Mouse (Mus musculus) adipocyte (in vitro differentiated cells): ENCODE data around the gene Plk5.
A peak's percentile ranks its signal among the peaks of the same experiment; 100 is the strongest.
"Not testable (repeated sequence)": the region's sequence is repeated elsewhere in the genome, so short reads cannot be mapped to it uniquely, and the experiment has no call there.

Experiments used
- DNase-seq: peaks from one replicate; pipeline ENCODE4 v3.0.0-alpha.2; 2016; ENCODE audit warnings: low spot score

Plk5 gene

GRCm38 (mm10) chr10:80331636-80332524 lies 24.4 kb upstream of the Plk5 start:
- DNase-seq, result peak; percentile 70

GRCm38 (mm10) chr10:80332525-80332989 lies 23.7 kb upstream of the Plk5 start:
- DNase-seq, result peak; percentile 75

- DNase-seq, result no peak
These were observed 20.0 kb upstream of the Plk5 start for GRCm38 (mm10) chr10:80336263-80336662.

DNA sequence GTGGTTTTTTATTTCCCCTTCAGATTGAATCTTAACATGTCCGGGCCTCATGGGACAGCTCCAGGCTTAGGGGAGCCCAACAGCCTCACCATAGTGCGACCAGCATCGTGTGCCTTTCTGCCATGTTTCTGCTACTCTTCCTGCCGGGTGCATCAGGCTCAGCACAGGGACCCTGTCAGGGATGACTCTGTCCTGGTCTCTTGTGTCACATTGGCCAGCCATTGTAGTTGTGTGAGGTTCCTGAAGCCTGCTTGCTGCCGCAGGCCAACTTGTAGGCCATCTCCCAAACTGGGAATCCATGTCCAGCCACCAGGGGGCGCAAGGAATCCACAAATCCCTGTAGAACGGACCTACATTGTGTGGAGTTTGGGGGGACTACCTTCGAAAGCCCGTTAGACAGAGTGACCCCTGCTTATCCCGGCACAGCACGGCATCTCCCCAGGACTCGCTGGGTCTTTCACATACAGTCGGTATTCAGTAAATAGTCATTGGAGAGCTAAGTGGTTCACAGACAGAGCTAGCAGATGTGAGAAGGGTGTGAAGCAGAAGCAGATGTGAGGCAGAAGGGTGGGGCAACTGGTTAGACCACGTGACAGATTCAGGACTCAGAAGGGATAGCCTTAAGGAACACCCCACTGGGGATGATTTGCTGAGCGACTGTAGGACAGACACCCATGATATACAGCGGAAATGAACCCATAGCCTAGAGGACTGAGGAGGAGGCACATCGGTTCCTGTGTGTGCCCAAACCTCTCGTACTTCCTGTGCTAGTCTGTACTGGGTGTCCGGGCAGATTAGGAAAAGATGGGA lies 16.1 kb upstream of the Plk5 start:
- peak; percentile 80 for DNase-seq

- no peak for DNase-seq
These were observed 15.2 kb upstream of the Plk5 start for GRCm38 (mm10) chr10:80341026-80341425.

- DNase-seq, result no peak
These were observed 14.6 kb upstream of the Plk5 start for GRCm38 (mm10) chr10:80341491-80342304.

GRCm38 (mm10) chr10:80342305-80342748 lies 13.9 kb upstream of the Plk5 start:
- DNase-seq, result no peak

- no peak for DNase-seq
These were observed 13.4 kb upstream of the Plk5 start for GRCm38 (mm10) chr10:80342749-80343424.

DNA sequence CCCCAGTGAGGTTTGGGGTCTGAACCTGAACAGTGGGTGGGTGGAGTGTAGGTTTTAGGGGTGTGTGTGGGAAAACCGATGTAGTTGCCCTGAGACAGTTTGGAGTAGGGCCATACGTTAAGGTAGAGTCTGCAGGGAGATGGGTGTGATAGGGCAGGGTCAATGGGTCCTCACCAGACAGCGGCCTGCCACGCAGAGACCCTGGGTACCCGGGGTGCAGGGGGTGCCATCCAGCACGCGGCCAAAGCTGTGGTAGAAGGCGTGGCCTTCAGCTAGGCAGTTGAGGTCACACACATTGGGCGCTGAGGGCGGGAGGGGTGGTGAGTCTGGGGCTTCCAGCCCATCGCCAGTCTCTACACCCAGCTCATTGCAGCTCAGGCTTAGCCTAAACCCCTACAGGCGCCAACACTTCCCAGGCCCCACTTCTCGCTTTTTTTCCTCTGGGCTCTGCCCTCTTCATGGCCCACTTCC lies 12.8 kb upstream of the Plk5 start:
- no peak for DNase-seq

GRCm38 (mm10) chr10:80344131-80344661 lies 12.1 kb upstream of the Plk5 start:
- DNase-seq, result no peak

DNA sequence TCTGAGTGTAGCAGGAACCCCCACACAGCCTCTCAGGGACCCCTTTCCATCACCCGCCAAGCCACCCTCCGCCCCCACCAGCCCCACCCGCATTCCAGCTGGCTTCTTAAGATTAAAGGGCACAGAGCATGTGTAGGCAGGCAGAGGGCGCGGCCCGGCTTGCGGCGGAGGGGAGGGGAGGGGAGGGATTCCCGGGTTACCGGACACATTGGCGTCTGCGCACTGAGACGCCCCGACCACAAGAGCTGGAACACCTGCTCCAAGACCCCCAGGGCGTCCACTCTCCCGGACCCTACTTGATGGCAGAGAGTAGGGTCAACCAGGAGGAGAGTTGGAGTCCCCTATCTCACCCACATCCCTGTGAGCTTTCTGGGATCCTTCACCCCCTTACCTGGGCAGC lies 11.1 kb upstream of the Plk5 start:
- no peak for DNase-seq

GRCm38 (mm10) chr10:80345929-80346328 lies 10.3 kb upstream of the Plk5 start:
- not testable (repeated sequence) for DNase-seq

GRCm38 (mm10) chr10:80347514-80347967 lies 8.7 kb upstream of the Plk5 start:
- no peak for DNase-seq

DNA sequence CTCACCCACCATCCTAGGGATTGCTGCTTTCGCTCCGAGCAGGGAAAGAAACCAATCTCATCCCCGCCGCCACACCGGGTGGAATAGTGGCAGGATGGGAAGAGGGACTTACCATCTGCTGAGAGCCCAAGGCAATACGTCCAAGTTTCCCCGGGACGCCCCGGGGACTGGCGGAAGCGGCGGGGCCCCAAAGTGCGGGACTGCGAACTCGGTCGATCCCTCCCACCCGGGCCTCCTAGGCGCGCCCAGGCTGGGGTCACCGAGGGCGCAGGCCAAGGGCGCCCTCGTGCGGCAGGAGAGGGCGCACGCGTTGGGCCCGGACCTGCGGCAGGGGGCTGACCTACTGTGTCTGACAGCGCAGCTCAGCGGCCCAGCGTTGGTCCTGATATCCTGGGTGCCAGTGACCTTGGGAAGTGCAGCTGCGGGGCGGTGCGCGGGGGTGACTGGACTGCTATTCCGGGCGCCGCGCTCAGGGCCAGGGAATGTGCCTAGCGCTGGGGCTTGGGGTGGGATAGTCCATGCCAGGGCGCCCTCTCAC lies 7.9 kb upstream of the Plk5 start, which contains the start of gene Adamtsl5:
TSS of gene Adamtsl5 (minus strand) at position 169 of the 538 bp plus-strand sequence.
- peak; percentile 47 for DNase-seq

- DNase-seq, result no peak
These were observed 7.3 kb upstream of the Plk5 start for GRCm38 (mm10) chr10:80348981-80349380.

DNA sequence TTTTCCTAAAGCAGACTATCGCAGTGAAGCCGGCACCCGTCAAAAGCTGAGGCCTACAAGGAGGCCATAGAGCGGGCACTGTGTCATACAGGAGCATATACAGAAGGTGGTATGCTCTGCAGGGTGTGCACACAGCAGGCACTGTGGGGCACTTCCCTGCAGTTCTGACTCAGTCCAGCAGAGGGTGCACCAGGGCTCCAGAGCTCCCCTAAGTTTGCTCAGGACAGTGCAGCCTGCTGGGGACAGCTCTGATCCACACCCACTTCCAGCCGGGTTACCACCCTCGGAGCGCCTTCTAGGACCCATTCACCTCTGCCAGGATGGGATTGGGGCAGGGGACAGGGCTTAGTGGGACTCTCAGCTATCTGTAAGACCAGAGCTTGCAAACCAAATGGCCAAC lies 6.0 kb upstream of the Plk5 start:
- peak; percentile 81 for DNase-seq

GRCm38 (mm10) chr10:80351896-80352295 lies 4.4 kb upstream of the Plk5 start:
- no peak for DNase-seq

DNA sequence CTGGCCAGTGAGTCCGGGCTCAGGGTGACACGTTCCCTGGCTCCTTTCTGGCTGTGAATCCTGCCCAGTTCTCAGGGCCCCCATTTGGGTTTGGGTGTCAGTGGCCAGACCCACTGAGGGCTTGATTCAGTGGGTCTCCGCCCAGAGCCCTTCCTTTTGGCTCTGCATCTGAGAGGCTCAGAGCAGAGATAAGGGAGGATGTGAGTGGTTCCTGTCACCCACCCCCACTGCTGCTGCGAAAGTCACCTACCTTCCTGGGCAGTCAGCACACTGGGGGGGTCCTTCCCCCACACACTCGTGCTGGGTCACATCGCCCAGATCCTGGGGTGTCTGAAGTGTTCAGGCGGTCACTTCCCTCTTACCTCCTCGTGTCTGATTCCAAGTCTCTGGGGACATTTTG lies 3.5 kb upstream of the Plk5 start:
- DNase-seq, result no peak

DNA sequence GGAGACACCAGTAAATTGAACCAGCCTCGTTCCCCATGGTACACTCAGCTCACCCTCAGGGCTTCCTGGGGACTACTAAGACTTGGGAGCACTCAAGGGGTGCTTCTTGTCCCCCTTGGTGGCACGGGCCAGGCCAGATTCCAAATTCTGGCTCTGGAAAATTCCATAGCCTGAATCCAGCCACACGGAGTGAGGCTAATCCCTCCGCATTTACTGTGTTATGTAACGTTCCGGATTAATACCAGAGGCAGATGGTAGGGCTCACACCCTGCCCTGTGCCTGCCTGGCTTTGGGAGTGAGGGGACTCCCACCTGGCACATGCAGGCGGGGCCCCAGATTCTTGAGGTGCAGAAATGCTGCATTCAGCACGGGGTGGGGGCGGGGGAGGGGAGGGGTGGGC lies 828 bp upstream of the Plk5 start:
- DNase-seq, result no peak

DNA sequence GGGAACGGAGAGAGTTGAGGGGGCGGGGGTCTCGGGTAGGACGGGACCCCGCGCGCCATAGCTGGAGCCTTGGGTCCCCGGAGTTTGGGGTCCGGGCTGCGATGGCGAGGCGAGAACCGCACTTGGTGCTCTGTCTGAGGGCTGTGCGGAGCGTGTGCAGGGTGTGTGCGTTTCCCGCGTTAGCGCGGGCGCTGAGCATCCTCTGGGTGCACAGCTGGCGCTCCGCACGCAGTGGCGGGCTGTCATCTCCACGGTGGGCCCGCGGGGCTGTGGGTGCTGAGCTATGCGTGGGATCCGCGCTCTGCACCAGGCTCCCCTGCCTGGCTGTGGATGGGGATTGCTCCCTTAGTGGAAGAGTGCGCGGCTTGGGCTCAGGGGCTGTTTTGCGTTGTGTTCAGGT lies 478 bp downstream of the Plk5 start:
- DNase-seq, result no peak

- DNase-seq, result no peak
These were observed 1.1 kb downstream of the Plk5 start for GRCm38 (mm10) chr10:80357336-80357735.
